15 mouse cellular contexts compared by ENCODE assay signal in the genomic region with DNA sequence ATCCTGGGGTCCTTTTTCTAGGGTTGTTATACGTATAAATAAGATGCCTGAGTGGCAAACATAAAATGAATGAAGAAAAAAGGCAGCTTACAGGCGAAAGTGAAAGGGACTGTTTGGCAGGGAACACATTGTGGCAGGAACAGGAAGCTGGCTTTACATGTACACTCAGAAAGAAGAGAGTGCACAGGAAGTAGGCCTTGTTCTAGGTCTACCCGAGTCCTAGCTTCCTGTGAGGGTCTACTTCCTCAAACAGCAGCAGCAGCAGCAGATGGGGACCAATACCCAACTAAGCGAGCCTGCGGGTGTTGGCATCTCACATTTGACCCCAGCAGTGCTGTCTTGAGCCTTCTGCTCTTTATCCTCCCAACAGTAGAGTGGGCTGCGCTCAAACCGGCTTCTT.
A peak's percentile ranks its signal among the peaks of the same experiment; 100 is the strongest.
DNase-seq lines count a peak whose midpoint lies in the region; ATAC-seq and TF ChIP-seq lines count a peak whose summit lies in the region.
"Had no signal": no experiment of that assay in that cellular context is flagged by ENCODE, and none has a peak within 500 bp of the region (broad histone marks: within the 10 kb centered on the region; RNA-seq: fewer than 3 reads in every experiment).

No protein-coding gene starts in this region.

- H3K36me3 ChIP-seq in lung, postnatal 0 days (ENCODE audit: insufficient read depth, low read length): 0 out of 2 replicates have a peak, but pooled peaks cover 3% of the 10 kb centered on the region
- no peaks in the 10 kb centered on the region for H3K36me3 ChIP-seq in forebrain, embryonic 12.5 days (replicated peaks)
- peaks cover 9% of the 10 kb centered on the region for H3K36me3 ChIP-seq in hindbrain, embryonic 16.5 days (ENCODE audit: control insufficient read depth, insufficient read depth, low read length)
- H3K36me3 ChIP-seq: heart, embryonic 15.5 days had no signal

- WGBS in lung, postnatal 0 days: 79% methylated on average over 7 of the region's 7 CpGs
- 46% methylated on average over 7 of the region's 7 CpGs for WGBS in bone marrow, adult 2 months
- WGBS in forebrain, embryonic 12.5 days: 86% methylated on average over 7 of the region's 7 CpGs
- WGBS in hindbrain, embryonic 16.5 days: 87% methylated on average over 7 of the region's 7 CpGs

- H3K27me3 ChIP-seq in lung, postnatal 0 days (replicated peaks; ENCODE audit: insufficient read depth, low read length): no peaks in the 10 kb centered on the region
- H3K27me3 ChIP-seq in forebrain, embryonic 12.5 days: no peaks in the 10 kb centered on the region
- H3K27me3 ChIP-seq in hindbrain, embryonic 16.5 days (replicated peaks; ENCODE audit: control insufficient read depth, insufficient read depth, low read length): no peaks in the 10 kb centered on the region
- H3K27me3 ChIP-seq: heart, embryonic 15.5 days had no signal

- no peak for TF ChIP-seq EP300 in lung, postnatal 0 days (IDR thresholded peaks at IDR 0.05)

- H3K4me2 ChIP-seq in lung, postnatal 0 days (replicated peaks; ENCODE audit: low read depth, low read length): no peak overlapping the region
- no peak overlapping the region for H3K4me2 ChIP-seq in forebrain, embryonic 12.5 days
- no peak overlapping the region for H3K4me2 ChIP-seq in hindbrain, embryonic 16.5 days (ENCODE audit: low read length)
- H3K4me2 ChIP-seq: heart, embryonic 15.5 days had no signal

- H3K9ac ChIP-seq in lung, postnatal 0 days (replicated peaks; ENCODE audit: low read depth): no peak overlapping the region
- H3K9ac ChIP-seq in forebrain, embryonic 12.5 days: no peak overlapping the region
- no peak overlapping the region for H3K9ac ChIP-seq in hindbrain, embryonic 16.5 days (ENCODE audit: low read depth, low read length)
- H3K9ac ChIP-seq: heart, embryonic 15.5 days had no signal

- no peak for TF ChIP-seq CTCF in lung, postnatal 0 days (IDR thresholded peaks at IDR 0.05)
- no peak for TF ChIP-seq CTCF in bone marrow, adult 2 months (IDR thresholded peaks at IDR 0.05; ENCODE audit: control insufficient read depth, insufficient read depth, low read length)

- peaks cover 5% of the 10 kb centered on the region; the same call in 1 of the 2 replicates for H3K4me1 ChIP-seq in lung, postnatal 0 days (ENCODE audit: insufficient read depth, low read depth, low read length)
- peaks cover 7% of the 10 kb centered on the region for H3K4me1 ChIP-seq in bone marrow, adult 2 months (ENCODE audit: control insufficient read depth, insufficient read depth, low read length)
- H3K4me1 ChIP-seq in forebrain, embryonic 12.5 days: no peaks in the 10 kb centered on the region
- no peaks in the 10 kb centered on the region for H3K4me1 ChIP-seq in hindbrain, embryonic 16.5 days (ENCODE audit: control insufficient read depth, insufficient read depth, low read depth, low read length)

- no peak for TF ChIP-seq POLR2A in bone marrow, adult 2 months (IDR thresholded peaks at IDR 0.05; ENCODE audit: borderline replicate concordance, control insufficient read depth, low read depth, low read length)

- peak; percentile 45 for DNase-seq in lung, postnatal 0 days (ENCODE audit: low spot score)
- DNase-seq in lung, postnatal 25 days (ENCODE audit: low spot score): no peak
- peak; percentile 37 for DNase-seq in natural killer cell, adult 2 months (ENCODE audit: low spot score in 2 of 2)
- DNase-seq in thymus, postnatal 4 days: peak; percentile 52
- no peak for DNase-seq in layer of hippocampus, adult 18-20 months (ENCODE audit: low spot score in 2 of 2)
- DNase-seq: cerebellum, postnatal 14 days; gastrocnemius, postnatal 14 days; kidney, postnatal 36 days; liver; lung, postnatal 14 days had no signal

- no peak for ATAC-seq in lung, postnatal 0 days
- ATAC-seq in forebrain, embryonic 12.5 days (ENCODE audit: low FRiP score): no peak
- ATAC-seq in hindbrain, embryonic 16.5 days: no peak
- ATAC-seq: forebrain, embryonic 14.5 days had no signal

- H3K4me3 ChIP-seq in lung, postnatal 0 days (ENCODE audit: low read depth, low read length): no peak overlapping the region
- H3K4me3 ChIP-seq in bone marrow, adult 2 months (replicated peaks; ENCODE audit: control insufficient read depth, low read depth, low read length): no peak overlapping the region
- H3K4me3 ChIP-seq in forebrain, embryonic 12.5 days (replicated peaks): no peak overlapping the region
- H3K4me3 ChIP-seq in hindbrain, embryonic 16.5 days (ENCODE audit: low read length): no peak overlapping the region
- H3K4me3 ChIP-seq: heart, embryonic 15.5 days had no signal

- no peak overlapping the region for H3K27ac ChIP-seq in lung, postnatal 0 days (ENCODE audit: low read length)
- peak overlapping the region; percentile 76 for H3K27ac ChIP-seq in bone marrow, adult 2 months (ENCODE audit: control insufficient read depth, insufficient read depth, low read depth, low read length, poor library complexity)
- H3K27ac ChIP-seq in forebrain, embryonic 12.5 days: no peak overlapping the region
- H3K27ac ChIP-seq in hindbrain, embryonic 16.5 days (ENCODE audit: low read depth, low read length): no peak overlapping the region
- H3K27ac ChIP-seq: heart, embryonic 15.5 days had no signal

- H3K9me3 ChIP-seq in lung, postnatal 0 days (ENCODE audit: low read length): no peaks in the 10 kb centered on the region
- H3K9me3 ChIP-seq in forebrain, embryonic 12.5 days: no peaks in the 10 kb centered on the region
- H3K9me3 ChIP-seq in hindbrain, embryonic 16.5 days (ENCODE audit: control insufficient read depth, low read length): no peaks in the 10 kb centered on the region
- H3K9me3 ChIP-seq: heart, embryonic 15.5 days had no signal

Comparison
In these comparisons a context has a peak if more than half of its experiments do, and no peak if none do; other contexts are left out.
1. DNase-seq: peak in lung, postnatal 0 days (single experiment), natural killer cell, adult 2 months (2 of 2) and thymus, postnatal 4 days (single experiment); none in lung, postnatal 25 days (single experiment) and layer of hippocampus, adult 18-20 months (0 of 2).